Mouse (Mus musculus) erythroblast, embryonic 14.5 days (primary cell): ENCODE results near the gene Rabggta.

ENCODE experiments used
- GATA1 ChIP-seq: IDR thresholded peaks from 2 replicates; pipeline ENCODE4 v1.6.1; 2012; ENCODE audit warnings: low read length, inconsistent platforms, mixed read lengths
- TAL1 ChIP-seq: IDR thresholded peaks from 3 replicates; pipeline ENCODE4 v1.6.1; 2012; ENCODE audit warnings: low read length, inconsistent platforms, mixed read lengths

- no peak for TF ChIP-seq TAL1
- TF ChIP-seq GATA1: no peak
These were observed 32.6 kb downstream of the Rabggta start for GRCm38 (mm10) chr14:55689433-55689832.
